Comparison of ENCODE assay signal across 23 mouse cellular contexts in genomic region chr1:60803128-60803824, GRCm38 (mm10).
DNase-seq lines count a peak whose midpoint lies in the region; ATAC-seq and TF ChIP-seq lines count a peak whose summit lies in the region.
"Had no signal": no experiment of that assay in that cellular context is flagged by ENCODE, and none has a peak within 500 bp of the region (broad histone marks: within the 10 kb centered on the region; RNA-seq: fewer than 3 reads in every experiment).

No protein-coding gene starts in this region.

- H3K4me1 ChIP-seq in heart, embryonic 16.5 days (ENCODE audit: control insufficient read depth, insufficient read depth, low read length), result peaks cover 6% of the 10 kb centered on the region; the same call in 1 of the 2 replicates
- H3K4me1 ChIP-seq in heart, embryonic 12.5 days (replicated peaks), result peaks cover 8% of the 10 kb centered on the region
- no peaks in the 10 kb centered on the region; the same call in 1 of the 2 replicates for H3K4me1 ChIP-seq in lung, embryonic 16.5 days (replicated peaks; ENCODE audit: control insufficient read depth, insufficient read depth, low read length)
- H3K4me1 ChIP-seq in bone marrow macrophage, adult 2 months (ENCODE audit: control insufficient read depth, insufficient read depth, low read length), result peaks cover 56% of the 10 kb centered on the region
- H3K4me1 ChIP-seq: embryonic facial prominence, embryonic 13.5 days; forebrain, embryonic 13.5 days; hindbrain, embryonic 13.5 days had no signal

- H3K9me3 ChIP-seq in heart, embryonic 16.5 days (replicated peaks; ENCODE audit: control insufficient read depth, low read length), result no peaks in the 10 kb centered on the region
- H3K9me3 ChIP-seq in heart, embryonic 12.5 days (replicated peaks), result no peaks in the 10 kb centered on the region
- no peaks in the 10 kb centered on the region for H3K9me3 ChIP-seq in lung, embryonic 16.5 days (ENCODE audit: control insufficient read depth, low read length)
- H3K9me3 ChIP-seq: embryonic facial prominence, embryonic 13.5 days; forebrain, embryonic 13.5 days; G1E; heart, embryonic 13.5 days; hindbrain, embryonic 13.5 days had no signal

- H3K9ac ChIP-seq in heart, embryonic 16.5 days (ENCODE audit: low read length), result no peak overlapping the region
- H3K9ac ChIP-seq in heart, embryonic 12.5 days, result no peak overlapping the region
- H3K9ac ChIP-seq in lung, embryonic 16.5 days (ENCODE audit: low read length), result no peak overlapping the region
- H3K9ac ChIP-seq: embryonic facial prominence, embryonic 13.5 days; forebrain, embryonic 13.5 days; forebrain, postnatal 0 days; heart, embryonic 13.5 days; hindbrain, embryonic 13.5 days had no signal

- no peaks in the 10 kb centered on the region for H3K36me3 ChIP-seq in heart, embryonic 16.5 days (ENCODE audit: control insufficient read depth, insufficient read depth)
- H3K36me3 ChIP-seq in heart, embryonic 12.5 days, result no peaks in the 10 kb centered on the region
- H3K36me3 ChIP-seq in lung, embryonic 16.5 days (ENCODE audit: control insufficient read depth, insufficient read depth, low read length), result no peaks in the 10 kb centered on the region
- no peaks in the 10 kb centered on the region for H3K36me3 ChIP-seq in macrophage (ENCODE audit: inconsistent target)
- H3K36me3 ChIP-seq: embryonic facial prominence, embryonic 13.5 days; G1E; heart, embryonic 13.5 days; hindbrain, embryonic 13.5 days had no signal

- 57% methylated on average over 4 of the region's 4 CpGs for WGBS in heart, embryonic 16.5 days
- WGBS in heart, embryonic 12.5 days, result 72% methylated on average over 4 of the region's 4 CpGs
- WGBS in lung, embryonic 16.5 days, result 51% methylated on average over 4 of the region's 4 CpGs
- WGBS in macrophage (ENCODE audit: missing documents), result 59% methylated on average over 4 of the region's 4 CpGs

- H3K4me3 ChIP-seq in heart, embryonic 16.5 days (ENCODE audit: low read length), result no peak overlapping the region
- H3K4me3 ChIP-seq in heart, embryonic 12.5 days, result no peak overlapping the region
- H3K4me3 ChIP-seq in lung, embryonic 16.5 days (ENCODE audit: low read length), result no peak overlapping the region
- H3K4me3 ChIP-seq in bone marrow macrophage, adult 2 months (ENCODE audit: insufficient read depth, low read length), result no peak overlapping the region
- H3K4me3 ChIP-seq in macrophage (ENCODE audit: inconsistent target), result no peak overlapping the region
- H3K4me3 ChIP-seq in layer of hippocampus, adult 2 months, result no peak overlapping the region
- H3K4me3 ChIP-seq: embryonic facial prominence, embryonic 13.5 days; forebrain, embryonic 13.5 days; heart, embryonic 13.5 days; hindbrain, embryonic 13.5 days had no signal

- no peak overlapping the region for H3K27ac ChIP-seq in heart, embryonic 16.5 days (ENCODE audit: low read length)
- H3K27ac ChIP-seq in heart, embryonic 12.5 days (ENCODE audit: poor library complexity, severe bottlenecking), result no peak overlapping the region
- H3K27ac ChIP-seq in lung, embryonic 16.5 days (ENCODE audit: low read length), result peak overlapping the region; percentile 36; the same call in 1 of the 2 replicates
- peak overlapping the region; percentile 79 for H3K27ac ChIP-seq in bone marrow macrophage, adult 2 months (ENCODE audit: insufficient read depth, low read depth, low read length)
- H3K27ac ChIP-seq in macrophage, result peak overlapping the region; percentile 45
- H3K27ac ChIP-seq in layer of hippocampus, adult 2 months, result no peak overlapping the region
- H3K27ac ChIP-seq: embryonic facial prominence, embryonic 13.5 days; forebrain, embryonic 13.5 days; heart, embryonic 13.5 days; hindbrain, embryonic 13.5 days; hindbrain, postnatal 0 days had no signal

- no peak overlapping the region for H3K4me2 ChIP-seq in heart, embryonic 16.5 days (ENCODE audit: low read depth, low read length)
- H3K4me2 ChIP-seq in heart, embryonic 12.5 days, result no peak overlapping the region
- no peak overlapping the region for H3K4me2 ChIP-seq in lung, embryonic 16.5 days (ENCODE audit: low read depth, low read length)
- H3K4me2 ChIP-seq: embryonic facial prominence, embryonic 13.5 days; forebrain, embryonic 13.5 days; heart, embryonic 13.5 days; hindbrain, embryonic 13.5 days had no signal

- TF ChIP-seq POLR2A in bone marrow macrophage, adult 2 months (IDR thresholded peaks at IDR 0.05; ENCODE audit: borderline replicate concordance, low read depth, low read length), result no peak

- no peaks in the 10 kb centered on the region for H3K27me3 ChIP-seq in heart, embryonic 16.5 days (ENCODE audit: control insufficient read depth, insufficient read depth, low read length)
- H3K27me3 ChIP-seq in heart, embryonic 12.5 days (replicated peaks), result no peaks in the 10 kb centered on the region
- H3K27me3 ChIP-seq in lung, embryonic 16.5 days (ENCODE audit: control insufficient read depth, insufficient read depth, low read depth, low read length), result no peaks in the 10 kb centered on the region
- H3K27me3 ChIP-seq: embryonic facial prominence, embryonic 13.5 days; forebrain, embryonic 13.5 days; heart, embryonic 13.5 days; hindbrain, embryonic 13.5 days had no signal

- ATAC-seq in heart, embryonic 16.5 days (replicated peaks; ENCODE audit: extremely low read depth, insufficient read depth, low FRiP score), result peak; percentile 37; the same call in 1 of the 2 replicates
- no peak for ATAC-seq in heart, embryonic 12.5 days (ENCODE audit: insufficient number of reproducible peaks, low FRiP score)
- peak; percentile 87 for ATAC-seq in lung, embryonic 16.5 days (ENCODE audit: low read depth)
- ATAC-seq: forebrain, embryonic 13.5 days; forebrain, postnatal 0 days; hindbrain, postnatal 0 days had no signal

- H3K79me2 ChIP-seq in macrophage (ENCODE audit: inconsistent target), result no peaks in the 10 kb centered on the region

- DNase-seq in lung, postnatal 4 days, result no peak
- DNase-seq in cerebellum, adult 9-10 months, result no peak
- no peak for DNase-seq in layer of hippocampus, adult 2 months (ENCODE audit: low spot score in 2 of 2)
- DNase-seq: adrenal gland, adult 8-10 months; adrenal gland, postnatal 36 days; cerebellum, adult 11 months; cerebellum, adult 8-10 months; cerebellum, postnatal 25 days; forebrain, postnatal 0 days; gastrocnemius, postnatal 10 days; heart, postnatal 10 days; heart, postnatal 4 days had no signal

- TF ChIP-seq CTCF in bone marrow macrophage, adult 2 months (IDR thresholded peaks at IDR 0.05; ENCODE audit: low read depth, low read length), result no peak
- no peak for TF ChIP-seq CTCF in layer of hippocampus, adult 2 months (conservative IDR thresholded peaks at IDR 0.05)

Comparison
In these comparisons a context has a peak if more than half of its experiments do, and no peak if none do; other contexts are left out.
1. H3K27ac ChIP-seq: peak in lung, embryonic 16.5 days (single experiment), bone marrow macrophage, adult 2 months (single experiment) and macrophage (single experiment); none in heart, embryonic 16.5 days (single experiment), heart, embryonic 12.5 days (single experiment) and layer of hippocampus, adult 2 months (single experiment).